In the genomic region with DNA sequence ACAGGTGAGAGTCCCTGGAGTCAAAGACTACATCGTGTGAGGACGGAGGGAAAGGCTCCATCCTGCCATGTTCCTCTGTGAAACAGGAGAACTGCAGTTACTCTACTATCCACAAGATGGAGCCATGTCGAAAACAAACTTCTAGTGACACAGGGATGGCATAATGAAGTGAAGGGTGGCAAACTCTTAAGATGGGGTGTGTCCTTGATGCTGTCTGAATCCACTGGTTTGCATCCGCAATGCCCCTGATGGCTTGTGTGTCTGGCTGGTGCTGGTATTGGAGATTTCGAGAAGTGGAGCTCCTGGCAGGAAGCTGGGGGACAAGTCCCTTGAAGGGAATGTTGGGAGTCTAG, we compare ENCODE assay signal across 8 mouse cellular contexts.
DNase-seq lines count a peak whose midpoint lies in the region.

No protein-coding gene starts in this region.

- DNase-seq in adrenal gland, adult 2 months: peak; percentile 43
- no peak for DNase-seq in adrenal gland, adult 8-10 months
- peak; percentile 42 for DNase-seq in Muller cell, postnatal 12 days (ENCODE audit: inconsistent ontology term)
- DNase-seq in cerebellum, postnatal 36 days: peak; percentile 21 to 56
- DNase-seq in heart, postnatal 36 days: peak; percentile 32 to 55
- peak; percentile 53 for DNase-seq in large intestine, adult 2 months (ENCODE audit: low read depth, low spot score)
- peak; percentile 51 for DNase-seq in lung, postnatal 14 days
- peak; percentile 52 to 56 for DNase-seq in spleen, postnatal 10 days (ENCODE audit: low spot score in 2 of 2)

- 39% methylated on average over 5 of the region's 5 CpGs for WGBS in large intestine, adult 2 months

- intact Hi-C loops in heart, postnatal 36 days (cut with DNase I): loop anchor here (1.0 to 5.0 kb wide), 4 partner anchors 121 to 246 kb away; a partner anchor contains a TSS
